Mouse (Mus musculus) heart, embryonic 15.5 days (tissue): ENCODE results near the gene Lzts2. TPM values are rescaled to one million over a fixed set of nuclear protein-coding genes. Genes with fewer than 3 reads are reported as not detected.
"Not testable (repeated sequence)": the region's sequence is repeated elsewhere in the genome, so short reads cannot be mapped to it uniquely, and the experiment has no call there.

Experiments used
- ATAC-seq: fragments of 200-750 bp; cut with Nextera tagmentation; replicated peaks from 2 replicates; pipeline ENCODE4 v1.8.0; 2017; ENCODE audit warnings: low read depth, moderate TSS enrichment; ENCODE audit not compliant: insufficient number of reproducible peaks, insufficient read depth, low FRiP score
- H3K27ac ChIP-seq: fragments of 300-500 bp; sonication (generic); 2 replicates; pipeline ENCODE4 v1.5.1; 2015; ENCODE audit warnings: mild to moderate bottlenecking, inconsistent platforms
- H3K27me3 ChIP-seq: fragments of 300-500 bp; sonication (generic); 2 replicates; pipeline ENCODE4 v1.6.1; 2015; ENCODE audit warnings: inconsistent platforms
- H3K36me3 ChIP-seq: fragments of 300-500 bp; sonication (generic); 2 replicates; pipeline ENCODE4 v1.6.1; 2015; ENCODE audit warnings: mild to moderate bottlenecking, inconsistent platforms
- H3K4me1 ChIP-seq: fragments of 300-500 bp; sonication (generic); replicated peaks from 2 replicates; pipeline ENCODE4 v1.6.1; 2015; ENCODE audit warnings: inconsistent platforms
- H3K4me2 ChIP-seq: fragments of 300-500 bp; sonication (generic); 2 replicates; pipeline ENCODE4 v1.6.1; 2015; ENCODE audit warnings: inconsistent platforms, mild to moderate bottlenecking, moderate library complexity
- H3K4me3 ChIP-seq: fragments of 300-500 bp; sonication (generic); 2 replicates; pipeline ENCODE4 v1.5.1; 2015; ENCODE audit warnings: mild to moderate bottlenecking, inconsistent platforms
- H3K9ac ChIP-seq: fragments of 300-500 bp; sonication (generic); 2 replicates; pipeline ENCODE4 v1.6.1; 2015; ENCODE audit warnings: mild to moderate bottlenecking, inconsistent platforms
- H3K9me3 ChIP-seq: fragments of 300-500 bp; sonication (generic); replicated peaks from 2 replicates; pipeline ENCODE4 v1.6.1; 2016; ENCODE audit warnings: inconsistent platforms
- WGBS: fragments of 180-500 bp; shearing (Covaris S2); methylation state at CpG from one replicate; pipeline ENCODE4 v1.1.7; 2015; ENCODE audit warnings: mixed read lengths; 5-methylcytosine and 5-hydroxymethylcytosine counted together
- polyA plus RNA-seq: library from polyadenylated mRNA; unstranded; fragments of >200 nt; fragmentation: Nextera tagmentation; extraction: Ambion mirVana; gene quantifications from 2 replicates; pipeline ENCODE4 v1.2.1, GENCODE M21; 2015

Lzts2 gene
- polyA plus RNA-seq, 1 experiment from 2014 or later, result 44.5 TPM

DNA sequence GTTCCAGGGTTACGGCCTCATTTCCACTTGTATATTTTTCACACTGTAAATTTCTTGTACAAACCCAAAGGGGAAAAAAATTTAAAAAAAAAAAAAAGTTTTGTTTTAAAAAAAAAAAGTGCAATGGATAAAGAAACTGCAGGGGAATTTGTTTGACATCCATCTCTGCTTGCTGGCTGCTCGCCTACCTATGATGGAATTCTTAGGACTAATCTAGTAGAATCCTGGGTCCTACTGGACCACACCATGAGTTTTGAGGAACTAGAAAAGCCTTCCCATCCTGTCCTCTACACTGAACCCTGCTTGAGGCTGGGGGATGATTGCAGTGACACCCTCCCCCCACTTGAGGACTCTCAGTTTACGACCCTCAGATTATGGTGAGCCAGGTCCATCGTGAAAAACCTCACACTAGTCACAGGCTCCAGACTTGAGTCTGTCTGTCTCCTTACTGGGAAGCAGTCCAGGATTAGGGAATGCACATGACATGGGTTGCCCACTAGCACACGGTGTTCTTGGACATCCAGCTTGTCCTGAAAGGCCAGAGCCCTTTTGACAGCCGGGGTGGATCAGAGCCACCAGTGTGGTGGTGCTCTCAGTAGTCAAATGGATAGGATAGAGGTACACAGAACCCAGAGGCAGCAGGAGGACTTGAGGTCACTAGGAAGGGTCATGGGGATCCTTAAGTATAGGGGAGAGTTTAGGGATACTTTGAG is 12.9 kb downstream of the Lzts2 start:
- H3K9me3 ChIP-seq, result no peaks in the 10 kb centered on the region
- 64% methylated on average over 6 of the region's 6 CpGs for WGBS
- peaks cover 36% of the 10 kb centered on the region for H3K4me1 ChIP-seq
- no peak for ATAC-seq
- H3K4me2 ChIP-seq, result no peak overlapping the region
- H3K27ac ChIP-seq, result 0 out of 2 replicates have a peak overlapping the region, but pooled peaks have one; percentile 27
- peaks cover 55% of the 10 kb centered on the region for H3K36me3 ChIP-seq
- no peak overlapping the region for H3K9ac ChIP-seq
- no peaks in the 10 kb centered on the region for H3K27me3 ChIP-seq
- no peak overlapping the region for H3K4me3 ChIP-seq

DNA sequence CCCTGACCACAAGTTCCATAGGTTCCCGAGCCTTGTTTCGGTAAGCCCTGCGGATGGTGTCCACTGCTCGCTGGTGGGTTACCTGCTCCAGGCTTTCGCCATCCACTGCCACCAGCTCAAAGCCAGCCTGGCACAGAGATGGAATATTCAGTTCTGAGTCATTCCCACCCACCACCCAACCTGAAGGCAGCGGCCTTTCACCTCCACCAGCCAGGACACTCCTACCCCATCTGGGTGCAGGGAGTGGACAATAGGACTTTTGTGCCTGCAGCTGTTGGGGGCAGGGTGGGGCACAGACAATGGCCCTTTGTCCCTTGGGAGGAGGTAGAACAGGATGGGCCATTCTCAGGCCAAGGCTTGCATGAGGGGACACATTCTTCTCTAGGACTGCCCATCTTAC is 13.6 kb downstream of the Lzts2 start:
- Histone ChIP-seq H3K4me3 (no peak overlapping the region), H3K36me3 (peaks cover 47% of the 10 kb centered on the region), H3K27me3 (no peaks in the 10 kb centered on the region), H3K27ac (no peak overlapping the region), H3K4me2 (no peak overlapping the region), H3K9ac (no peak overlapping the region), H3K9me3 (no peaks in the 10 kb centered on the region), H3K4me1 (peaks cover 43% of the 10 kb centered on the region)
- ATAC-seq, result no peak
- 87% methylated on average over 6 of the region's 6 CpGs for WGBS

DNA sequence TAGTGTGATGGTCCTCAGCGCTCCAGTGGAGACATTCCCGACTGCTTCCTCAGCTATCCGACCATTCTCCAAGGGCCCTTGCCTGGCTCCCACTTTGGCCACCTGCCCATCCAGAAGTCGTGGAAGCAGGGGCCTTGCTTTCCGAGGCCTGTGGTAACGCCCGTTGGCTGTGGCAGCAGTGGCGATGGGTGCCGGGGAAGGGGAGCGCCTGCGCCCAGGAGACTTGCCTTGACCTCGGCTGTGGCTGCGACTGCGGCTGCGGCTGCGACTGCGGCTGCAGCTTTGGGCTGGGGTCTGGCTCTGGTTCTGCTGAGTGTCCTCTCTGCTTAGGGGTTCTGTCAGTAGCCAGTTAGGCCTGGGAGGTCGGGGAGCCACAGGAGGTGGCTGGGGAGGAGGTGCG is 14.5 kb downstream of the Lzts2 start:
- WGBS, result 51% methylated on average over 19 of the region's 19 CpGs
- Histone ChIP-seq H3K9me3 (no peaks in the 10 kb centered on the region), H3K27ac (no peak overlapping the region), H3K9ac (no peak overlapping the region), H3K36me3 (peaks cover 44% of the 10 kb centered on the region), H3K27me3 (no peaks in the 10 kb centered on the region), H3K4me2 (no peak overlapping the region), H3K4me1 (peaks cover 43% of the 10 kb centered on the region), H3K4me3 (no peak overlapping the region)
- ATAC-seq, result no peak

DNA sequence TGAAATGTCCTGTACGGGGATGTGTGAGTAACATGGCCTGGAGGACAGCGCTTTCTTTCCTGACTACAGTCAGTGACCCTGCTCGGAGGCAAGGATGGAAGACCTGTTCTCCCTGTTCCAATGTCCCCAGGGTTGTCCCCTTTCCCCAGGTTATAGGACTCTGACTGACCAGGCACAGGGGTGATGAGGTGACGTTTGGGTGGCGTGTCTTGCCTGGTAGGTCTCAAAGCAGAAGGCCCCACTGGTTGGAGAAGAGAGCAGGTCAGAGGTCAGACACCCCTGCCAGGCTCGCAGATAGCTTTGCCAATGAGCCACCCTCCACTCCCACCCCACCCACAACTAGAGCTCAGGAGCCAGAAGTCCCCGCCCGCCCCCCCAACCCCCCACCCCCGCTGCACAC is 15.4 kb downstream of the Lzts2 start:
- Histone ChIP-seq H3K36me3 (peaks cover 37% of the 10 kb centered on the region), H3K9me3 (no peaks in the 10 kb centered on the region), H3K4me2 (no peak overlapping the region), H3K4me1 (peaks cover 39% of the 10 kb centered on the region), H3K9ac (no peak overlapping the region), H3K27ac (no peak overlapping the region), H3K4me3 (no peak overlapping the region), H3K27me3 (no peaks in the 10 kb centered on the region)
- 59% methylated on average over 9 of the region's 9 CpGs for WGBS
- ATAC-seq, result no peak

DNA sequence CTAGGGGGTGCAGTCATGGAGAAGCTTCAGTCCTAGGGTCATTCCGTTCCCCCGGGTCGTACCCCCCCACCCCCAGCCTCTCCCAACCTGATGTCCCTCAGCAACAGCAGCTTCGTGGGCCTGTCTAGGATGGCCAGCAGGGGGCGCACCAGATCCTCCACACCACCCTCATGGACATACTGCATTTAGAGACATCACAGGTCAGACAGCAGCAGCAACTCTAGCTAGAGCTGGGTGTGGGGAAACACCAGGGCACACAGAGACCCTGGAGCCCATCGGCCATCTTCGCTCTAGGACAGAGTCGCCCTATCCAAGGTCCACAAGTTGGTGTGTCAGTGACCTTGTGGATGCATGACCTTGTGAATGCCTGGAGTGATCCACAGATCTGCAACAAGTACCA is 15.9 kb downstream of the Lzts2 start:
- Histone ChIP-seq H3K27me3 (no peaks in the 10 kb centered on the region), H3K9ac (no peak overlapping the region), H3K4me3 (no peak overlapping the region), H3K27ac (peak overlapping the region; percentile 35), H3K9me3 (no peaks in the 10 kb centered on the region), H3K36me3 (peaks cover 33% of the 10 kb centered on the region), H3K4me2 (peak overlapping the region; percentile 57), H3K4me1 (peaks cover 39% of the 10 kb centered on the region)
- ATAC-seq, result peak; percentile 14; the same call in 1 of the 2 replicates
- 34% methylated on average over 8 of the region's 8 CpGs for WGBS

DNA sequence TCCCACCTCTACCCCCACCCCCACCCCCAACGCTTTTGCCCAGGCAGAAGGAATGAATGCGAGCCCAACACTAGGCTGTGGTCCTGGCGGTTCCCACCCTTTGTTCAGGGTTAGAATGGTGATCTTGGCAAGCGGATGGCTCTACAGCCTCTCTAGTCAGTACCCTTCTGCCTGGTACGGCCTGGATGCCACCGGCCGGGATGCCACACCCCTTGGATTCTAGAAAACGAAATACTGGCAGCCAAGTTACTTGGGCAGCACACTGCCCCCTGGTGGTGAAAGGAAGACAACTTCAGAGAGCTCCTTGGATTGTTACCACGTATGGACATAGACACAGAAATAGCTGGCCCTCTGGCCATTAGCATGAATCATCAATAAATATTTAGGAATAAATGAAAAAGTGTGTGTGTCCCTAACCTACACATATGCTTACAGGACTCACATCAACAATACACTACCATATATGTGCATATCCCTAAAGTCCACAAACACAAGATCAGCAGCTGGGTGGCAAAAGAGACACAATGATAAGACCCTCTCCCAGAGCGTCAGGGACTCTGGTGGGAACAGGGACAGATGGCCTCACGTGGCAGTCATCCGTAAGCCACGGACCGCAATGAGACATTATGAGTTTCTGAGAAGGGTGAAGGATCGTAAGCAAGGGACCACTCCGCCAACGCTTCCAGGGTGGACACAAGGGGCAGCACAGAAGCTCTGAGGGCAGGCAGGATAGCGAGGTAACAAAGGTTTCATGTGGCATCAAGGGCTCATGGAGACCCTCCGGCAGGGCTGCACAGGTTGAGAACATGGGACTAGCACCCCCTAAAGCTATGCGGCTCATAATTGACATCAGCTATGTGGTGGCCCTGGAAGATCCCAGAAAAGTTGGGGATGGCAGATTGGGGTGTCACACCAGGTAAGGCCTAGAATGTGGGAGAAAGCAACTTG is 16.8 kb downstream of the Lzts2 start:
- peak overlapping the region; percentile 57 for H3K4me2 ChIP-seq
- H3K9me3 ChIP-seq, result no peaks in the 10 kb centered on the region
- peaks cover 24% of the 10 kb centered on the region for H3K36me3 ChIP-seq
- H3K4me3 ChIP-seq, result peak overlapping the region; percentile 16
- H3K4me1 ChIP-seq, result peaks cover 39% of the 10 kb centered on the region
- peak overlapping the region; percentile 35 for H3K27ac ChIP-seq
- peaks cover 4% of the 10 kb centered on the region; the same call in 1 of the 2 replicates for H3K27me3 ChIP-seq
- ATAC-seq, result peak; percentile 40
- 36% methylated on average over 20 of the region's 20 CpGs for WGBS
- no peak overlapping the region for H3K9ac ChIP-seq

DNA sequence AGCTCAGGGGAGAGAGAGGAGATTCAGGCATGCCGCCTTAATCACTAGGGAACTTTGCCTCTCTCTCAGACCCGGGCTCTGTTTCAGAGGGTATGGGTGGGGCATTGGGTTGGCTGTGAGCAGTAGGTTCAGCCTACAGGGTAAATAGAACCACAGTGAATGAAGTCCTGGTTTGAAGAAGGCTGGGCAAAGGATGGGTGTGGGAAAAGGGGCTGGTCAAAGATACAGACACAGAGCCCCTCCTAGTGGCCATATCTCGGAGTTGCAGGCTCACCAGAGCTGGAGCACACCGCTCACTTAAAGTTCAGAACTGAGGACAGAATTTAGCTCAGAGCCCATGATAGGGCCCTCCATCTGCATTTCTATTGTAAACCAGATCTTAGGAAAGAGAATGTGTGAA is 17.6 kb downstream of the Lzts2 start:
- ATAC-seq, result peak; percentile 35; the same call in 1 of the 2 replicates
- no peak overlapping the region for H3K9ac ChIP-seq
- no peak overlapping the region for H3K4me2 ChIP-seq
- no peak overlapping the region for H3K4me3 ChIP-seq
- H3K27ac ChIP-seq, result no peak overlapping the region
- peaks cover 16% of the 10 kb centered on the region for H3K36me3 ChIP-seq
- H3K4me1 ChIP-seq, result peaks cover 37% of the 10 kb centered on the region
- 15% methylated on average over 4 of the region's 4 CpGs for WGBS
- H3K9me3 ChIP-seq, result no peaks in the 10 kb centered on the region
- H3K27me3 ChIP-seq, result peaks cover 11% of the 10 kb centered on the region

DNA sequence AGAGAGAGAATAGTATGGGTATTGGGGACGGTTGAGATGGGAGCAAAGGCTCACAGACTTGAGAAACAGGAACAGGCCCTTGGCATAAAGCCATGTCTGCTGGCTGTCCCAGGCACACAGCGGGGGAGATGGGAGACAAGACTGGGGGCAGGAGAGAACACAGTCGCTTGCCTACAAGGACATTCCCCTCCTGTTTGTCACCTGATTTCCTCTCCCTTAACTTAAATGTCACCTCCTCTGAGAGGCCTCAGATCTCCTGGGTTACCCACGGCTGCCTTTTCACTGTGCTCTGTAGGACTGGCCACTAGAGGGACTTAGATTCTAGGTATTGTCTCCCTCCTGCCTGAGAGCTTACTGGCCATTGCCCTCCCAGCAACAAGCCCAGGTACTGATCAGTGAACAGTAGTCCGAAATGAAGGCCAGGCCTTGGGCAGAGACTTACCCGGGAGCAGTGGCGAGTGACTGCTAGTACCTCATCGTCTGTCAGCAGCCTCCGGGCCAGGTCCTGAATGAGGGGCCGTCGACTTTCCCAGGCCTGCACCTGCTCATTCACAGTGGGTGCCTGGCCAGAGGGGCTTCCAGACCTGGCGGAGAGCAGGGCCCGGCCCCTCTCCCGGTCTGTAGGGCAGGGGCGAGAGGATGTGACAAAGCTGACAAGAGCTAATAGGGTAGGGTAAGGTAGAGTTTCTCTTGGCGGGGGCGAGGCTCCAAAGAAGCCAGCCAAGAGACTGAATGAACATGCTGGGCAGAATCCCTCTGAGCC is 18.5 kb downstream of the Lzts2 start:
- 47% methylated on average over 17 of the region's 17 CpGs for WGBS
- peaks cover 17% of the 10 kb centered on the region for H3K27me3 ChIP-seq
- H3K4me1 ChIP-seq, result peaks cover 32% of the 10 kb centered on the region
- H3K9me3 ChIP-seq, result no peaks in the 10 kb centered on the region
- peak overlapping the region; percentile 54 for H3K27ac ChIP-seq
- no peak overlapping the region for H3K4me3 ChIP-seq
- ATAC-seq, result no peak
- 0 out of 2 replicates have a peak overlapping the region, but pooled peaks have one; percentile 15 for H3K4me2 ChIP-seq
- H3K36me3 ChIP-seq, result peaks cover 7% of the 10 kb centered on the region
- H3K9ac ChIP-seq, result 0 out of 2 replicates have a peak overlapping the region, but pooled peaks have one; percentile 28

DNA sequence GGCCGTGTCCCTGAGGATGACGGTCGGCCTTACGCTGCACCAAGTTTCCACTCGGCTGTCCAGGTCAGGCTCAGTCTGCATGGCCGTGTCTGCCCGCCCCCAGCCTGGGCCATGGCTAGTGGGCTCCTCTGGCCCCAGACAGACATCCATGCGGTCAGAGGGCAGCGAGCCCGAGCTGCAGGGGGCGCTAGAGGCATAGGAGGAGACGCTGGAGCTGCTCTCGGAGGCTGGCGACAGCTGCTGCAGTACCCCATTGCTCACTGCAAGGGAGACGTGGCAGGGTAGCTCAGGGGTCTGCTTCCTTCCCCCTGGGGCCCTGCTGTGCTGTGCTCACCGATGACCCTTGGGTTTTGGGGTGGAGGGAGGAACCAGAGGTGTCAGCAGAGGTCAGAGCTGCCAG is 22.7 kb downstream of the Lzts2 start:
- Histone ChIP-seq H3K9ac (no peak overlapping the region), H3K4me2 (no peak overlapping the region), H3K36me3 (no peaks in the 10 kb centered on the region), H3K27me3 (peaks cover 52% of the 10 kb centered on the region), H3K9me3 (no peaks in the 10 kb centered on the region), H3K27ac (no peak overlapping the region), H3K4me3 (no peak overlapping the region), H3K4me1 (peaks cover 13% of the 10 kb centered on the region)
- WGBS, result 27% methylated on average over 16 of the region's 16 CpGs
- no peak for ATAC-seq

DNA sequence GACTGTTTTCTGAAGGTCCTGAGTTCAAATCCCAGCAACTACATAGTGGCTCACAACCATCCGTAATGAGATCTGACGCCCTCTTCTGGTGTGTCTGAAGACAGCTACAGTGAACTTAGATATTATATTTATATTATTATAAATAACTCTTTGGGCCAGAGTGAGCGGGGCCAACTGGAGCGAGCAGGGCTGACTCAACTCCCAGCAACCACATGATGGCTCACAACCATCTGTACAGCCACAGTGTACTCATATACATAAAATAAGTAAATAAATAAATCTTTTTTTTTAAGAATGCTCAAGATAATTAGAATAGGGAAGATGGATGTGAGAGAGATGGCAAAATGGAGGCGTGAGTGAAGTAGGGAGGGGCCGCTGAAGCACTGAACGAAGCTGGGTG is 24.0 kb downstream of the Lzts2 start:
- 83% methylated on average over 7 of the region's 7 CpGs for WGBS
- H3K36me3 ChIP-seq, H3K9ac ChIP-seq, H3K4me3 ChIP-seq, H3K4me2 ChIP-seq, ATAC-seq, H3K4me1 ChIP-seq, H3K9me3 ChIP-seq, H3K27ac ChIP-seq: not testable (repeated sequence)
- peaks cover 64% of the 10 kb centered on the region for H3K27me3 ChIP-seq

DNA sequence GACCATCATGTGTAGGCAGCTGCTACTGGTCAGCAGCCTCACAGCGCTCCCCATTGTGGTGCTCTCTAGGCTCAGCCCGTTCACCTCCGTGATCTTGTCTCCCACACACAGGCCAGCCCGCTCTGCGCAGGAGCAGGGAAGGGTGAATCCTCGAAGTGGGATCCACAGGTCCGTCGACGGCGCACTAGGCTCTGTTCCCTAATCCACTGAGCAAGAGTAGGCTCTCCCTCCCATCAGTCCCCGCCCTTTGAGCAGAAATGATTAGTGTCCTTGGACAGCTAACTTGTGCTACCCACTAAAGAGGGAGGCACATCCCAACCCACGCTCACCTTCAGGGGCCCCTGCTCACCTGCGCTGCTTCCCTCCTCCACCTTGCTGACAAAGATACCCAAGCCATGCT is 26.0 kb downstream of the Lzts2 start:
- WGBS, result 51% methylated on average over 13 of the region's 13 CpGs
- peaks cover 84% of the 10 kb centered on the region for H3K27me3 ChIP-seq
- ATAC-seq, result no peak
- H3K4me3 ChIP-seq, result no peak overlapping the region
- no peaks in the 10 kb centered on the region for H3K9me3 ChIP-seq
- H3K36me3 ChIP-seq, result no peaks in the 10 kb centered on the region
- no peak overlapping the region for H3K4me2 ChIP-seq
- no peak overlapping the region for H3K9ac ChIP-seq
- H3K27ac ChIP-seq, result no peak overlapping the region
- no peaks in the 10 kb centered on the region for H3K4me1 ChIP-seq
